Mouse (Mus musculus): ENCODE data around the gene Slk. TPM values are rescaled to one million over a fixed set of nuclear protein-coding genes. Genes with fewer than 3 reads are reported as not detected.
"Not testable (repeated sequence)": the region's sequence is repeated elsewhere in the genome, so short reads cannot be mapped to it uniquely, and the experiment has no call there.

Slk gene
- polyA plus RNA-seq, 1 experiment from 2014 or later, result 8.5 TPM

- Histone ChIP-seq H3K9me3 (replicated peaks; ENCODE audit: control insufficient read depth, low read length) (no peaks in the 10 kb centered on the region), H3K4me2 (ENCODE audit: low read length) (no peak overlapping the region), H3K27me3 (replicated peaks; ENCODE audit: control insufficient read depth, insufficient read depth, low read length) (0 out of 2 replicates have a peak, but pooled peaks cover 3% of the 10 kb centered on the region), H3K4me3 (ENCODE audit: low read depth, low read length) (no peak overlapping the region), H3K9ac (ENCODE audit: low read length) (no peak overlapping the region), H3K27ac (ENCODE audit: low read depth, low read length) (no peak overlapping the region), H3K36me3 (ENCODE audit: control insufficient read depth, insufficient read depth, low read length) (no peaks in the 10 kb centered on the region), H3K4me1 (ENCODE audit: control insufficient read depth, insufficient read depth, low read length) (peaks cover 2% of the 10 kb centered on the region)
- DNase-seq (ENCODE audit: low spot score), result no peak
- no peak for ATAC-seq
- 83% methylated on average over 5 of the region's 5 CpGs for WGBS
These were observed 17.5 kb upstream of the Slk start for GRCm38 (mm10) chr19:47561996-47562441.

- H3K4me1 ChIP-seq (ENCODE audit: control insufficient read depth, insufficient read depth, low read length), result peaks cover 2% of the 10 kb centered on the region
- H3K4me3 ChIP-seq (ENCODE audit: low read depth, low read length), result no peak overlapping the region
- no peak overlapping the region for H3K9ac ChIP-seq (ENCODE audit: low read length)
- 0 out of 2 replicates have a peak, but pooled peaks cover 3% of the 10 kb centered on the region for H3K27me3 ChIP-seq (replicated peaks; ENCODE audit: control insufficient read depth, insufficient read depth, low read length)
- WGBS, result 86% methylated on average over 13 of the region's 13 CpGs
- no peak for DNase-seq (ENCODE audit: low spot score)
- H3K36me3 ChIP-seq (ENCODE audit: control insufficient read depth, insufficient read depth, low read length), result no peaks in the 10 kb centered on the region
- no peaks in the 10 kb centered on the region for H3K9me3 ChIP-seq (replicated peaks; ENCODE audit: control insufficient read depth, low read length)
- no peak overlapping the region for H3K27ac ChIP-seq (ENCODE audit: low read depth, low read length)
- H3K4me2 ChIP-seq (ENCODE audit: low read length), result no peak overlapping the region
- no peak for ATAC-seq
These were observed 15.8 kb upstream of the Slk start for GRCm38 (mm10) chr19:47563715-47564114.

- H3K9me3 ChIP-seq (replicated peaks; ENCODE audit: control insufficient read depth, low read length), result no peaks in the 10 kb centered on the region
- 0 out of 2 replicates have a peak, but pooled peaks cover 3% of the 10 kb centered on the region for H3K27me3 ChIP-seq (replicated peaks; ENCODE audit: control insufficient read depth, insufficient read depth, low read length)
- ATAC-seq (no peak), DNase-seq (ENCODE audit: low spot score) (no peak)
- H3K9ac ChIP-seq (ENCODE audit: low read length), result no peak overlapping the region
- H3K36me3 ChIP-seq (ENCODE audit: control insufficient read depth, insufficient read depth, low read length), result no peaks in the 10 kb centered on the region
- peaks cover 2% of the 10 kb centered on the region for H3K4me1 ChIP-seq (ENCODE audit: control insufficient read depth, insufficient read depth, low read length)
- WGBS, result 19% methylated on average over 17 of the region's 17 CpGs
- H3K4me3 ChIP-seq (ENCODE audit: low read depth, low read length), result no peak overlapping the region
- H3K27ac ChIP-seq (ENCODE audit: low read depth, low read length), result no peak overlapping the region
- no peak overlapping the region for H3K4me2 ChIP-seq (ENCODE audit: low read length)
These were observed 14.3 kb upstream of the Slk start for GRCm38 (mm10) chr19:47565031-47565654.

GRCm38 (mm10) chr19:47565994-47566393 lies 13.5 kb upstream of the Slk start:
- H3K9ac ChIP-seq (ENCODE audit: low read length), result no peak overlapping the region
- WGBS, result 81% methylated on average over 8 of the region's 8 CpGs

GRCm38 (mm10) chr19:47570042-47570441 lies 9.4 kb upstream of the Slk start:
- H3K4me2 ChIP-seq (ENCODE audit: low read length), result no peak overlapping the region
- DNase-seq (ENCODE audit: low spot score), result no peak
- no peaks in the 10 kb centered on the region for H3K36me3 ChIP-seq (ENCODE audit: control insufficient read depth, insufficient read depth, low read length)
- no peaks in the 10 kb centered on the region for H3K9me3 ChIP-seq (replicated peaks; ENCODE audit: control insufficient read depth, low read length)
- 93% methylated on average over 5 of the region's 5 CpGs for WGBS
- 0 out of 2 replicates have a peak, but pooled peaks cover 3% of the 10 kb centered on the region for H3K27me3 ChIP-seq (replicated peaks; ENCODE audit: control insufficient read depth, insufficient read depth, low read length)
- H3K4me1 ChIP-seq (ENCODE audit: control insufficient read depth, insufficient read depth, low read length), result peaks cover 2% of the 10 kb centered on the region; the same call in 1 of the 2 replicates
- H3K27ac ChIP-seq (ENCODE audit: low read depth, low read length), result no peak overlapping the region
- no peak for ATAC-seq
- H3K4me3 ChIP-seq (ENCODE audit: low read depth, low read length), result no peak overlapping the region
- H3K9ac ChIP-seq (ENCODE audit: low read length), result no peak overlapping the region

More at GRCm38 (mm10) chr19:47565994-47566393, 13.5 kb upstream of the Slk start:
- H3K9me3 ChIP-seq (replicated peaks; ENCODE audit: control insufficient read depth, low read length), result no peaks in the 10 kb centered on the region
- no peak for DNase-seq (ENCODE audit: low spot score)
- no peaks in the 10 kb centered on the region for H3K36me3 ChIP-seq (ENCODE audit: control insufficient read depth, insufficient read depth, low read length)
- no peak overlapping the region for H3K27ac ChIP-seq (ENCODE audit: low read depth, low read length)
- no peak overlapping the region for H3K4me2 ChIP-seq (ENCODE audit: low read length)
- 0 out of 2 replicates have a peak, but pooled peaks cover 3% of the 10 kb centered on the region for H3K27me3 ChIP-seq (replicated peaks; ENCODE audit: control insufficient read depth, insufficient read depth, low read length)
- H3K4me3 ChIP-seq (ENCODE audit: low read depth, low read length), result no peak overlapping the region
- H3K4me1 ChIP-seq (ENCODE audit: control insufficient read depth, insufficient read depth, low read length), result peaks cover 2% of the 10 kb centered on the region; the same call in 1 of the 2 replicates
- ATAC-seq, result no peak

DNA sequence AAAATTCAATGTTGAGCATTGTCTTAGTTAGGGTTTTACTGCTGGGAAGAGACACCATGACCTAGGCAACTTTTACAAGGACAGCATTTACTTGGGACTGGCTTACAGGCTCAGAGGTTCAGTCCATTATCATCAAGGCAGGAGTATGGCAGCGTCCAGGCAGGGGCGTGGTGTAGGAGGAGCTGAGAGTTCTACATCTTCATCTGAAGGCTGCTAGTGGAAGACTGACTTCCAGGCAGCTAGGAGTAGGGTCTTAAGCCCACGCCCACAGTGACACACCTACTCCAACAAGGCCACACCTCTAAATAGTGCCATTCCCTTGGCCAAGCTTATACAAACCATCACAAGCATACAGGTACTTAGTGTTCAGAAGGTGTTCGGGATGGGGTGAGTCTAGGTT lies 7.5 kb upstream of the Slk start:
- not testable (repeated sequence) for ATAC-seq; H3K4me1 ChIP-seq (ENCODE audit: control insufficient read depth, insufficient read depth, low read length)
- 75% methylated on average over 4 of the region's 4 CpGs for WGBS

DNA sequence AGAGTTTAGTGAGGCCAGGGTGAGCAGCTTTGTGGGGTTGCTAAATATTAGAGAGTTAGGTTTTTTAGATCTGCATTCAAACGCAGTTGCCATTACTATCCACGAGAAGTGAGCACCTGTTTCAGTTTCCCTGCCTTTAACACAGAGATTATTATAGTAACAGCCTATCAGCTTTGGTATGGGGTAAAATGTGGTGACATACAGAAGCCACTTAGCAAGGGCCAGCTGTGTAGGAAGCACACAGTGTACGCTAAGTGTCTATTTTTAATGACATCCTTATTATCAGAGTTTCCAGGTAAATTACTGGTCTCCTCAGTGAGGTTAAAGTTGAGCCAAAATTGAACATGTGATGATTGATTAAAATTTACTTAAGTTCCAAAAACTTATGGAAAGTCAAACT lies 5.8 kb upstream of the Slk start:
- no peak overlapping the region for H3K9ac ChIP-seq (ENCODE audit: low read length)
- WGBS, result 81% methylated on average over 3 of the region's 3 CpGs
- no peak for ATAC-seq
- no peak overlapping the region for H3K4me2 ChIP-seq (ENCODE audit: low read length)
- DNase-seq (ENCODE audit: low spot score), result no peak
- no peaks in the 10 kb centered on the region for H3K27me3 ChIP-seq (replicated peaks; ENCODE audit: control insufficient read depth, insufficient read depth, low read length)
- no peaks in the 10 kb centered on the region for H3K4me1 ChIP-seq (ENCODE audit: control insufficient read depth, insufficient read depth, low read length)
- H3K4me3 ChIP-seq (ENCODE audit: low read depth, low read length), result no peak overlapping the region
- H3K36me3 ChIP-seq (ENCODE audit: control insufficient read depth, insufficient read depth, low read length), result no peaks in the 10 kb centered on the region
- H3K27ac ChIP-seq (ENCODE audit: low read depth, low read length), result no peak overlapping the region
- no peaks in the 10 kb centered on the region for H3K9me3 ChIP-seq (replicated peaks; ENCODE audit: control insufficient read depth, low read length)

More for the DNA sequence above, 7.5 kb upstream of the Slk start:
- not testable (repeated sequence) for H3K9me3 ChIP-seq (replicated peaks; ENCODE audit: control insufficient read depth, low read length); H3K36me3 ChIP-seq (ENCODE audit: control insufficient read depth, insufficient read depth, low read length); H3K9ac ChIP-seq (ENCODE audit: low read length); H3K4me2 ChIP-seq (ENCODE audit: low read length); DNase-seq (ENCODE audit: low spot score); H3K27ac ChIP-seq (ENCODE audit: low read depth, low read length); H3K27me3 ChIP-seq (replicated peaks; ENCODE audit: control insufficient read depth, insufficient read depth, low read length); H3K4me3 ChIP-seq (ENCODE audit: low read depth, low read length)

DNA sequence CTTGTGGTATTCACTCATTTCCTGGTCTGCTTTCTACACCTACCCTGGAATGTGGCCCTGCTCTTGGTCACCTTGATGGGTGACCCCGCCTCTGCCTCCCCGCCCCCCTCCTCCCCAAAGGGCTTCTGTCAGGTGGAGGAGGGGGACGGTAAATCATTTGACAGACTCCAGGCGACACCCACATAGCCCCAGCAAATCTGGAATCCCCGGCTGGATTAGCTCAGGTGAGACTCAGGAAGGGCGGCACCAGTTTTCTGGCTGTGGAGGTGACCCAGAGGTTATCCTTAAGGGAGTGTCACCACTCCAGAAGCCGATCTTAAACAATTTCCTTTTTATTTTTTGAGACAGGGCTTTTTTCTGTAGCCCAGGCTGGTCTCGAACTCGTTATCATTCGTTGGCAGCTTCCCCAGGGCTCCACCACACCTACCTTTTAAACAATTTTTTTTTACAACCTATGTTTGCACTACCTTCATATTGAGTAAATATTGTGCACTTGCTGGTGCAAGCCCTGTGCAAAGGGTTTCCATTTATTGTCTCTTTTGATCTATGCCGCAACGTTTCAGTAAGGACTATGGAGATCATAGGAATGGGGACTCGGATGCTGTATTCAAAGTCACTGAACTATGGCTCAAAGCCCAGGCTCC lies 775 bp upstream of the Slk start:
- Histone ChIP-seq H3K4me1 (ENCODE audit: control insufficient read depth, insufficient read depth, low read length) (peaks cover 13% of the 10 kb centered on the region), H3K4me2 (ENCODE audit: low read length) (peak overlapping the region; percentile 58), H3K4me3 (ENCODE audit: low read depth, low read length) (peak overlapping the region; percentile 70), H3K9me3 (replicated peaks; ENCODE audit: control insufficient read depth, low read length) (no peaks in the 10 kb centered on the region), H3K36me3 (ENCODE audit: control insufficient read depth, insufficient read depth, low read length) (no peaks in the 10 kb centered on the region), H3K9ac (ENCODE audit: low read length) (peak overlapping the region; percentile 88), H3K27me3 (replicated peaks; ENCODE audit: control insufficient read depth, insufficient read depth, low read length) (no peaks in the 10 kb centered on the region), H3K27ac (ENCODE audit: low read depth, low read length) (peak overlapping the region; percentile 94; the same call in 1 of the 2 replicates)
- no peak for DNase-seq (ENCODE audit: low spot score)
- ATAC-seq, result no peak; the same call in 1 of the 2 replicates
- 17% methylated on average over 13 of the region's 13 CpGs for WGBS
